Mouse (Mus musculus) myocyte (in vitro differentiated cells): ENCODE results near the gene 4931417E11Rik. TPM values are rescaled to one million over a fixed set of nuclear protein-coding genes. Genes with fewer than 3 reads are reported as not detected.

Experiments used
- H3K27me3 ChIP-seq: one replicate; pipeline ENCODE4 v1.6.1; 2011; ENCODE audit not compliant: control insufficient read depth, insufficient read depth, insufficient read length
- H3K36me3 ChIP-seq: one replicate; pipeline ENCODE4 v1.6.1; 2011; ENCODE audit not compliant: control insufficient read depth, insufficient read depth
- H3K4me2 ChIP-seq: one replicate; pipeline ENCODE4 v1.6.1; 2011; ENCODE audit warnings: low read depth, control low read depth
- H3K4me3 ChIP-seq: one replicate; pipeline ENCODE4 v1.5.1; 2011; ENCODE audit warnings: mild to moderate bottlenecking, control low read depth, moderate library complexity
- H3K79me2 ChIP-seq: one replicate; pipeline ENCODE4 v1.6.1; 2011; ENCODE audit not compliant: control insufficient read depth, insufficient read depth
- H3ac ChIP-seq: one replicate; pipeline ENCODE4 v1.6.1; 2011; ENCODE audit not compliant: control insufficient read depth, insufficient read length
- CEBPB ChIP-seq: IDR thresholded peaks from 2 replicates; pipeline ENCODE4 v1.6.1; 2011; ENCODE audit warnings: mild to moderate bottlenecking, moderate library complexity; ENCODE audit not compliant: poor library complexity, insufficient read depth, severe bottlenecking
- E2F4 ChIP-seq: IDR thresholded peaks from one replicate; pipeline ENCODE4 v1.6.1; 2011; ENCODE audit warnings: mild to moderate bottlenecking, control low read depth, moderate library complexity; ENCODE audit not compliant: insufficient read depth
- MAX ChIP-seq: IDR thresholded peaks from one replicate; pipeline ENCODE4 v1.6.1; 2011; ENCODE audit warnings: low read depth, mild to moderate bottlenecking, control low read depth
- MYOD1 ChIP-seq, 3 experiments: IDR thresholded peaks; one replicate each; pipeline ENCODE4 v1.6.1; 2011; ENCODE audit warnings: control low read depth in 2 of 3, low read depth in 2 of 3, mild to moderate bottlenecking in 2 of 3, moderate library complexity in 1 of 3; ENCODE audit not compliant: insufficient read length in 2 of 3, control insufficient read depth in 1 of 3
- MYOG ChIP-seq, 3 experiments: IDR thresholded peaks; one replicate each; pipeline ENCODE4 v1.6.1; 2011; ENCODE audit warnings: control low read depth in 2 of 3, low read depth in 2 of 3, mild to moderate bottlenecking in 2 of 3; ENCODE audit not compliant: insufficient read length in 2 of 3, control insufficient read depth in 1 of 3, insufficient read depth in 1 of 3
- POLR2A ChIP-seq: IDR thresholded peaks from one replicate; pipeline ENCODE4 v1.6.1; 2011; ENCODE audit warnings: low read depth, mild to moderate bottlenecking, control low read depth, moderate library complexity; ENCODE audit not compliant: insufficient read length
- POLR2AphosphoS2 ChIP-seq: IDR thresholded peaks from one replicate; pipeline ENCODE4 v1.6.1; 2011; ENCODE audit warnings: low read depth, control low read depth; ENCODE audit not compliant: insufficient read length
- REST ChIP-seq: IDR thresholded peaks from one replicate; pipeline ENCODE4 v1.6.1; 2011; ENCODE audit warnings: mild to moderate bottlenecking, control low read depth, moderate library complexity; ENCODE audit not compliant: insufficient read depth, insufficient read length
- SRF ChIP-seq: IDR thresholded peaks from one replicate; pipeline ENCODE4 v1.6.1; 2011; ENCODE audit warnings: low read depth; ENCODE audit not compliant: control insufficient read depth, insufficient read length
- TCF12 ChIP-seq: IDR thresholded peaks from one replicate; pipeline ENCODE4 v1.6.1; 2011; ENCODE audit warnings: mild to moderate bottlenecking, control low read depth; ENCODE audit not compliant: poor library complexity, insufficient read depth, severe bottlenecking
- TCF3 ChIP-seq: IDR thresholded peaks from one replicate; pipeline ENCODE4 v1.6.1; 2011; ENCODE audit warnings: low read depth, control low read depth; ENCODE audit not compliant: insufficient read length
- USF1 ChIP-seq: IDR thresholded peaks from one replicate; pipeline ENCODE4 v1.6.1; 2011; ENCODE audit warnings: low read depth, mild to moderate bottlenecking, control low read depth, moderate library complexity
- polyA plus RNA-seq: library from polyadenylated mRNA; unstranded; fragments of >200 nt; fragmentation: generic; extraction: Trizol; gene quantifications from one replicate; pipeline ENCODE4 v1.2.1, GENCODE M21; 2012; ENCODE audit warnings: missing spikeins

4931417E11Rik gene
- polyA plus RNA-seq, 1 experiment: not detected

DNA sequence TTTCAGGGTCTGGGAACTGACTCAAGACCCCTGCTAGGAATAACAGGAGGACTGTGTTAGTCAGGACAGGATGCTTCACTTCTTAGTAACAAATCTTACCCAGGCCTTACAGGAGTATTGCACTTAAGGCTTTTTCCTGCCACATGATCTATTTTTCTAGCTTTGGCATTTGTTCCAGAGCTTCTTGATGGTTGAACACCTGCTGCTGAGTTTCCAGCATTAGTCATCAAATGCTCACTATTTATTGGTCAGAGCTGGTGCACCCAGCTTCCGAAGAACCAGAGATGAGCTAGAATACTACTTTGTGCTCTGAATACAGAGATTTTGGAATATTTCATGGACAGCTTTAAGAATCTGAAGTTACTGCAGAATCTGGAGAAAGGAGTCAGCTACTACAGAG, 21.1 kb upstream of the 4931417E11Rik start:
- no peak overlapping the region for H3K4me2 ChIP-seq
- no peaks in the 10 kb centered on the region for H3K27me3 ChIP-seq
- TF ChIP-seq MAX (no peak), TCF12 (no peak), MYOD1 (IDR thresholded peaks at IDR 0.05; ENCODE audit: control insufficient read depth in 1 of 3, insufficient read length in 2 of 3, low read depth in 2 of 3) (no peak), USF1 (no peak), MYOG (IDR thresholded peaks at IDR 0.05; ENCODE audit: control insufficient read depth in 1 of 3, insufficient read depth in 1 of 3, insufficient read length in 2 of 3, low read depth in 2 of 3) (no peak), REST (no peak), SRF (no peak)
- H3K79me2 ChIP-seq: no peaks in the 10 kb centered on the region
- H3K4me3 ChIP-seq: no peak overlapping the region
- no peak overlapping the region for H3ac ChIP-seq
- no peaks in the 10 kb centered on the region for H3K36me3 ChIP-seq

DNA sequence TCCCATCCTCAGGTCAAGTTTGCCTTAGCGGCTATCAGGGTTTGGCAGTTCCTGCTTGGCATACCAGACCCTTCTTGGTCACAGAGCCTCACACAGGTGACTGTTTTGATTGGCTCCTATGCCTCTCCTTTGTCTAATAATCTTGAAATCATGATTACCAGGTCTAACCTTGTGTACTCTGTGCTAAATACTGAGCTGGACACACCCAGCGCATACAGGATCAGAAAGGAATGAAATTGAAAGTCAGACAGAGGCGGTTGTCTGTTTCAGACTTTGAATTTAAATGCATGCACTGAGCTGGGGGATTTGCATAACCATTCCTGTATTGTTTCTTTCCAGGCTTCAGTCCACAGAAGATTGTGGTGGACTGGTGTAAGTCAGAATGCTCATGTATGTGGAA, 16.1 kb upstream of the 4931417E11Rik start:
- Histone ChIP-seq H3K79me2 (no peaks in the 10 kb centered on the region), H3K4me2 (no peak overlapping the region), H3K4me3 (no peak overlapping the region), H3ac (no peak overlapping the region), H3K27me3 (no peaks in the 10 kb centered on the region), H3K36me3 (no peaks in the 10 kb centered on the region)
- TF ChIP-seq REST (no peak), CEBPB (no peak), MYOG (IDR thresholded peaks at IDR 0.05; ENCODE audit: control insufficient read depth in 1 of 3, insufficient read depth in 1 of 3, insufficient read length in 2 of 3, low read depth in 2 of 3) (no peak), TCF3 (no peak), POLR2A (no peak), SRF (no peak), E2F4 (no peak)

DNA sequence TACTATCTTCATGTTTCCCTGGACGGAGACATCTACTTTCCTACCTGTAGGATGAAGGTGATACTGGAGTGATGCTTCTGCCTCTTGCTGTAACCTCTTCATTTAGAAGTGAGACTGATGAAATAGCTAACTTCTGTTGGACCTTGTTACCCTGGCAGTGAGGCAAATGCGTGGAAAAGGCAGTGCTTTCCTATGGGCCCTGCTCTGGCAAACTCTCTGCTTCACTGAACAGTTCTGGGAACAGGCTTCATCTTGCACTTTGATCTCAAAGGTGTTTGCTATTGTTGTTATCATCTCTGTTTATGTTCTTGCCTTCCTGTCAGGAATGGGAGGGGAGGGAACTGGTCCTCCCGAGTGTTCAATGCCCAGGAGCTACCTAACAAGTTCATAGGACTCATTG, 3.4 kb downstream of the 4931417E11Rik start:
- Histone ChIP-seq H3K4me2 (no peak overlapping the region), H3K36me3 (no peaks in the 10 kb centered on the region), H3ac (no peak overlapping the region), H3K79me2 (no peaks in the 10 kb centered on the region), H3K4me3 (no peak overlapping the region), H3K27me3 (no peaks in the 10 kb centered on the region)
- no peak for TF ChIP-seq MYOD1 (IDR thresholded peaks at IDR 0.05; ENCODE audit: control insufficient read depth in 1 of 3, insufficient read length in 2 of 3, low read depth in 2 of 3)
- TF ChIP-seq REST: no peak
- TF ChIP-seq MYOG (IDR thresholded peaks at IDR 0.05; ENCODE audit: control insufficient read depth in 1 of 3, insufficient read depth in 1 of 3, insufficient read length in 2 of 3, low read depth in 2 of 3): no peak
- no peak for TF ChIP-seq TCF12
- TF ChIP-seq TCF3: no peak
- TF ChIP-seq MAX: no peak
- TF ChIP-seq USF1: no peak
- TF ChIP-seq CEBPB: no peak
- TF ChIP-seq E2F4: no peak
- TF ChIP-seq POLR2AphosphoS2: no peak
- TF ChIP-seq SRF: no peak
- no peak for TF ChIP-seq POLR2A

DNA sequence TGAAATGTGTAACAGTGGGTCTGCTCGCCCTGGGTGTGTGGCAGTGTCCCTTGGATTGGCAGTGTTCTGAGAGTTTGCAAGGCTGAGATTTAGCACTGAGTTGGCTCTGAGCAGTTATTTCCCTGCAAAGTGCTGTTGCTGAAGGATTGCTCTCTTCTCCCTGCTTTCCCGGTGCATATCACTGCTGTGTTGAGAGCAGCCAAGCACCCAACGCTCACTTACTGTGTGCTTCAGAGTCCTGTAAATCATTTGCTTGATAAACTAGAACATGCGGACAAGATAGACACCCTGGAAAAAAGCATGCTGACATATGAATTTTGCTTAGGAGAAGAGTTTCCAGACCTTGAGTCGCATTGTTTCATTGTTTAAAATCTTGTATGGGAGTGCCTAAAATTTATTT, 6.9 kb downstream of the 4931417E11Rik start:
- H3ac ChIP-seq: no peak overlapping the region
- no peak overlapping the region for H3K4me3 ChIP-seq
- no peaks in the 10 kb centered on the region for H3K27me3 ChIP-seq
- no peaks in the 10 kb centered on the region for H3K79me2 ChIP-seq
- H3K36me3 ChIP-seq: no peaks in the 10 kb centered on the region
- no peak overlapping the region for H3K4me2 ChIP-seq
- TF ChIP-seq MAX (no peak), USF1 (no peak)

DNA sequence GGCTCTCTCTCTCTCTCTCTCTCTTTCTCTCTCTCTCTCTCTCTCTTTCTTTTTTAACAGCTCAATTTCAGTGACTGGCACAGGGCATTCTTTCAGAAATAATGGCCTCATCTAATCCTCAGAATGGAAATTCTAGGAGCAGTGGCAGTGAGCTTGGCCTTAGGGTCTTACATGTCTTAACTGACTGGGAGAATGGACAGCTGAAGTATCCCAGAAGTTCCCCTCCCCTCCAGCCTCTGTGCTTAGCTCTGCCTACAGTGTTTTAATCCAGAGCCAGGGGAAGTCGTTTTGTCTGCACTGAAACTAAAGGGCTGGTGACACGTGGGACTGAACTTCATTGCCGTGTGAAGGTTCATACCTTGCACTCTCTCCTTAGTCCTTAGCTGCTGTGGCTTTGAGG, 35.6 kb downstream of the 4931417E11Rik start:
- no peak overlapping the region for H3ac ChIP-seq
- no peaks in the 10 kb centered on the region for H3K27me3 ChIP-seq
- no peak overlapping the region for H3K4me3 ChIP-seq
- no peaks in the 10 kb centered on the region for H3K79me2 ChIP-seq
- H3K36me3 ChIP-seq: no peaks in the 10 kb centered on the region
- no peak for TF ChIP-seq MYOG (IDR thresholded peaks at IDR 0.05; ENCODE audit: control insufficient read depth in 1 of 3, insufficient read depth in 1 of 3, insufficient read length in 2 of 3, low read depth in 2 of 3)
- no peak for TF ChIP-seq POLR2A
- TF ChIP-seq MAX: no peak
- TF ChIP-seq POLR2AphosphoS2: no peak
- TF ChIP-seq TCF12: no peak
- H3K4me2 ChIP-seq: no peak overlapping the region
